Mouse (Mus musculus) CH12.LX (cell line): ENCODE data around the gene Gnptg. TPM values are rescaled to one million over a fixed set of nuclear protein-coding genes. Genes with fewer than 3 reads are reported as not detected.

Source experiments
- DNase-seq: peaks from one replicate; pipeline ENCODE4 v3.0.0-alpha.2; 2013; ENCODE audit errors: extremely low read depth
- H3K27ac ChIP-seq: 2 replicates; pipeline ENCODE4 v1.5.1; 2012; ENCODE audit warnings: low read depth, mild to moderate bottlenecking, control low read depth, moderate library complexity; ENCODE audit not compliant: insufficient read depth
- H3K27me3 ChIP-seq: replicated peaks from 2 replicates; pipeline ENCODE3; 2012; ENCODE audit warnings: inconsistent platforms
- H3K36me3 ChIP-seq, 2 experiments: replicated peaks in 1 of 2; 2 replicates each; pipeline versions ENCODE3 to v1.6.1; 2012; ENCODE audit warnings: inconsistent platforms in 1 of 2, low read length in 1 of 2, mild to moderate bottlenecking in 1 of 2, mixed read lengths in 1 of 2, moderate library complexity in 1 of 2; ENCODE audit not compliant: control insufficient read depth in 1 of 2, insufficient read depth in 1 of 2
- H3K4me1 ChIP-seq, 2 experiments: 2 replicates each; pipeline ENCODE4 v1.6.1; 2012; ENCODE audit warnings: inconsistent platforms in 1 of 2, moderate library complexity in 1 of 2; ENCODE audit not compliant: insufficient read depth in 2 of 2, control insufficient read depth in 1 of 2
- H3K4me2 ChIP-seq: 2 replicates; pipeline ENCODE4 v1.6.1; 2012; ENCODE audit warnings: low read depth, mild to moderate bottlenecking, control low read depth; ENCODE audit not compliant: poor library complexity, insufficient read depth, severe bottlenecking
- H3K4me3 ChIP-seq, 3 experiments: fragments of 150-350 bp in 1 of 3; sonication (generic) in 1 of 3; replicated peaks in 1 of 3; 2 replicates each; pipeline versions ENCODE3 to v1.5.1; 2011 to 2012; ENCODE audit warnings: low read depth in 2 of 3, low read length in 2 of 3, mild to moderate bottlenecking in 2 of 3, moderate library complexity in 2 of 3, control low read depth in 1 of 3, improper control_type of control experiment in 1 of 3, inconsistent platforms in 1 of 3, mixed read lengths in 1 of 3; ENCODE audit not compliant: poor library complexity in 1 of 3
- H3K79me2 ChIP-seq: replicated peaks from 2 replicates; pipeline ENCODE4 v1.6.1; 2012; ENCODE audit warnings: mild to moderate bottlenecking, moderate library complexity; ENCODE audit not compliant: control insufficient read depth, poor library complexity, insufficient read depth, severe bottlenecking; ENCODE audit errors: extremely low read depth
- H3K9ac ChIP-seq: 2 replicates; pipeline ENCODE4 v1.6.1; 2012; ENCODE audit warnings: low read depth, mild to moderate bottlenecking, control low read depth, moderate library complexity; ENCODE audit not compliant: insufficient read depth
- H3K9me3 ChIP-seq: replicated peaks from 2 replicates; pipeline ENCODE3; 2012; ENCODE audit warnings: low read length, inconsistent platforms, mixed read lengths
- BHLHE40 ChIP-seq: IDR thresholded peaks from 2 replicates; pipeline ENCODE4 v1.6.1; 2011; ENCODE audit warnings: mild to moderate bottlenecking, low read depth, low read length, improper control_type of control experiment
- CHD1 ChIP-seq: IDR thresholded peaks from 2 replicates; pipeline ENCODE4 v1.6.1; 2012; ENCODE audit warnings: low read depth, low read length, improper control_type of control experiment, inconsistent platforms
- ELF1 ChIP-seq: IDR thresholded peaks from 2 replicates; pipeline ENCODE4 v1.6.1; 2014; ENCODE audit warnings: low read depth, mild to moderate bottlenecking, inconsistent platforms, low read length, improper control_type of control experiment
- EP300 ChIP-seq: IDR thresholded peaks from 2 replicates; pipeline ENCODE4 v1.6.1; 2011; ENCODE audit warnings: low read length, improper control_type of control experiment
- GABPA ChIP-seq: IDR thresholded peaks from 2 replicates; pipeline ENCODE4 v1.6.1; 2012; ENCODE audit warnings: low read depth, low read length, improper control_type of control experiment, inconsistent platforms; ENCODE audit not compliant: insufficient replicate concordance
- HCFC1 ChIP-seq: IDR thresholded peaks from 2 replicates; pipeline ENCODE4 v1.6.1; 2012; ENCODE audit warnings: low read depth, mild to moderate bottlenecking, inconsistent platforms, low read length, improper control_type of control experiment
- JUND ChIP-seq: conservative IDR thresholded peaks from 2 replicates; pipeline ENCODE4 v1.6.1; 2011; ENCODE audit warnings: low read depth, low read length, improper control_type of control experiment
- MAX ChIP-seq: IDR thresholded peaks from 2 replicates; pipeline ENCODE4 v1.6.1; 2011; ENCODE audit warnings: low read length, improper control_type of control experiment
- MXI1 ChIP-seq: IDR thresholded peaks from 2 replicates; pipeline ENCODE4 v1.6.1; 2011; ENCODE audit warnings: mild to moderate bottlenecking, low read depth, low read length, improper control_type of control experiment
- NELFE ChIP-seq: IDR thresholded peaks from 2 replicates; pipeline ENCODE4 v1.6.1; 2011; ENCODE audit warnings: low read depth, low read length, improper control_type of control experiment
- NRF1 ChIP-seq: IDR thresholded peaks from 2 replicates; pipeline ENCODE4 v1.6.1; 2014; ENCODE audit warnings: low read depth, mild to moderate bottlenecking, inconsistent platforms, low read length, improper control_type of control experiment, moderate library complexity
- PAX5 ChIP-seq: IDR thresholded peaks from 2 replicates; pipeline ENCODE4 v1.6.1; 2012; ENCODE audit warnings: low read length, inconsistent platforms, mixed read lengths
- POLR2A ChIP-seq: IDR thresholded peaks from 2 replicates; pipeline ENCODE4 v1.6.1; 2011; ENCODE audit warnings: low read depth, mild to moderate bottlenecking, improper control_type of control experiment, low read length
- RAD21 ChIP-seq: IDR thresholded peaks from 2 replicates; pipeline ENCODE4 v1.6.1; 2011; ENCODE audit warnings: low read depth, mild to moderate bottlenecking, low read length, improper control_type of control experiment, moderate library complexity
- RCOR1 ChIP-seq: conservative IDR thresholded peaks from 2 replicates; pipeline ENCODE4 v1.6.1; 2012; ENCODE audit warnings: low read depth, mild to moderate bottlenecking, inconsistent platforms, low read length, improper control_type of control experiment
- SIN3A ChIP-seq: IDR thresholded peaks from 2 replicates; pipeline ENCODE4 v1.6.1; 2012; ENCODE audit warnings: low read length, improper control_type of control experiment, inconsistent platforms
- TBP ChIP-seq: conservative IDR thresholded peaks from 2 replicates; pipeline ENCODE4 v1.6.1; 2011; ENCODE audit warnings: low read depth, low read length, improper control_type of control experiment
- USF1 ChIP-seq: IDR thresholded peaks from 2 replicates; pipeline ENCODE4 v1.6.1; 2014; ENCODE audit warnings: low read depth, mild to moderate bottlenecking, inconsistent platforms, low read length, improper control_type of control experiment
- USF2 ChIP-seq: conservative IDR thresholded peaks from 2 replicates; pipeline ENCODE4 v1.6.1; 2011; ENCODE audit warnings: low read depth, low read length, improper control_type of control experiment
- ZC3H11A ChIP-seq: IDR thresholded peaks from 2 replicates; pipeline ENCODE4 v1.6.1; 2012; ENCODE audit warnings: low read depth, mild to moderate bottlenecking, inconsistent platforms, low read length, improper control_type of control experiment
- ZMIZ1 ChIP-seq: IDR thresholded peaks from 2 replicates; pipeline ENCODE4 v1.6.1; 2012; ENCODE audit warnings: low read depth, mild to moderate bottlenecking, inconsistent platforms, low read length, improper control_type of control experiment
- ZNF384 ChIP-seq: IDR thresholded peaks from 2 replicates; pipeline ENCODE4 v1.6.1; 2012; ENCODE audit warnings: low read depth, low read length, improper control_type of control experiment, inconsistent platforms
- dilution Hi-C: fragments of 300-500 bp; cut with MboI; formaldehyde crosslinking; loops from 2 replicates; pipeline ENCODE4 v1.14.3; 2020; ENCODE audit warnings: low sequenced_read_pairs; ENCODE audit not compliant: extremely low pct_unique_long_range_greater_than_20kb, extremely low pct_ligation_motif_present
- in situ Hi-C: fragments of 300-500 bp; cut with MboI; formaldehyde crosslinking; loops from 3 replicates; pipeline ENCODE4 v1.14.3; 2019; ENCODE audit warnings: low sequenced_read_pairs, low pct_ligation_motif_present, low pct_unique_long_range_greater_than_20kb, mixed read lengths
- polyA plus RNA-seq: library from polyadenylated mRNA; unstranded; fragments of >175 nt; gene quantifications from 2 replicates; pipeline ENCODE4 v1.2.1, GENCODE M21; 2012; ENCODE audit warnings: low read depth; ENCODE audit not compliant: insufficient read length
- total RNA-seq, 2 experiments: library from RNA; depleted of rRNA; stranded (reverse); fragments of 300-350 nt in 1 of 2; fragments of >200 nt in 1 of 2; gene quantifications; 2 replicates each; pipeline ENCODE4 v1.2.3; 2012 to 2014

Gnptg gene
- 24.0 and 27.0 TPM in 2 replicates for total RNA-seq (2012; rRNA removed)
- 20.7 and 22.1 TPM in 2 replicates for total RNA-seq (2014; rRNA removed)
- polyA plus RNA-seq = 24.5 and 28.0 TPM in 2 replicates

DNA sequence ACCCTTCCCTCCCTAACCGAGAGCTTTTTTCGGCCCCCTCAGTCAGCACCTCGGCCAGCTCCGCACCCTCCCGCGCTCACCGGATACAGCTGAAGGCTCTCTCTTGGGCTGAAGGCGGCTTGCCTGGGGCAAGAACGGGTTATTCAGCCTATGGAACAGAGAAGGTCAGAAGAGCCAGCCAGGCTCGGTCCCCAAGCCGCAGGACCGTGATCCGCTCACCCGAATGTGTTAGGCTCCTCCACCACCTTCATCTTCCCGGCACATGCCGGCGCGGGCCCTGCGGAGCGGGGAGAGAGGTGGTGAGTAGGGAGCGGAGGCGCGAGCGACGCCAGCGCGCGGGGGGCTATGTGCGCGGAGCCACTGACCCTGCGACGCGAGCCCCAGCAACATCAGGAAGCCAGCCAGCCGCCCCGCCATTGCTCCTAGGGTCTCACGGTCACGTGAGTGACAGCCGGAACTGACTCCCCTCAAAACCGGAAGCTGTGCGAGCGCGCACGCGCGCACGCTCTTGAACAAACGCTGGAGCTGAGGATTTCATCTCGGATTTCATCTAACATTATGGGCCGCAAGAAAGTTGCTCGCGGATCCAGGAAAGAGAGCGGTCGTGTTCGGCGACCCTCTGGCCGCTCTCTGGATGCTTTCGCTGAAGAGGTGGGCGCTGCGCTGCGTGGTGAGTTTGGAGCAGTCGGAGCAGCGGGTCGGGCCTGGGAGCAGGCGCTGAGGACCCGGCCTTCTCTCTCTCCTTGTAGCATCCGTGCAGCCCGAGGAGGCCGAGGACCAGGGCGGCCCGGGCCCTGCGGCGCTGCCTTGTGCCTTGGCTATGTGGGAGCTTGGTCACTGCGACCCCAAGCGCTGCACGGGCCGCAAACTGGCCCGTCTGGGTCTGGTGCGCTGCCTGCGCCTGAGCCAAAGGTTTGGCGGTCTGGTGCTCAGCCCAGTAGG is at the start of gene Gnptg, which contains the start of gene Tsr3:
TSS of gene Gnptg (minus strand) at position 430 of the 942 bp plus-strand sequence.
TSS of gene Tsr3 (plus strand) at position 476 of the 942 bp plus-strand sequence.
- peak within 1 kb of the TSS; percentile 2; the same call in 1 of the 2 replicates for H3K27ac ChIP-seq
- H3K36me3 ChIP-seq = peaks cover 43 to 61% of the 10 kb centered on the region in 2 experiments
- H3K9me3 ChIP-seq = no peaks in the 10 kb centered on the region
- dilution Hi-C loops = no loop called here
- TF ChIP-seq ZNF384 (no peak), SIN3A (peak; percentile 100), ZC3H11A (no peak), JUND (no peak), ZMIZ1 (no peak), EP300 (no peak), NELFE (0 out of 2 replicates have a peak, but pooled peaks have one; percentile 45), USF1 (peak; percentile 91), USF2 (peak; percentile 87), CHD1 (no peak), PAX5 (no peak), MXI1 (peak; percentile 97), BHLHE40 (peak; percentile 95), RCOR1 (no peak), RAD21 (no peak), MAX (peak; percentile 79), TBP (peak; percentile 71; the same call in 1 of the 2 replicates), HCFC1 (peak; percentile 79), ELF1 (peak; percentile 90), GABPA (no peak), POLR2A (peak; percentile 84), NRF1 (peak; percentile 83)
- no peaks in the 10 kb centered on the region for H3K27me3 ChIP-seq
- in situ Hi-C loops = loop anchor here (5.0 kb wide), 1 partner anchor 32 kb away; the partner anchor contains the start of gene Ube2i
- peak within 1 kb of the TSS; percentile 92 for H3K4me2 ChIP-seq
- DNase-seq = peak; percentile 90
- peak within 1 kb of the TSS; percentile 77 for H3K9ac ChIP-seq
- H3K79me2 ChIP-seq = peaks cover 17% of the 10 kb centered on the region
- peak within 1 kb of the TSS; percentile 94 to 100 (median 98) for H3K4me3 ChIP-seq
- H3K4me1 ChIP-seq = peaks cover 7 to 18% of the 10 kb centered on the region in 2 experiments; a peak in 2 of 4 replicates
